Mouse (Mus musculus): ENCODE results near the gene Msrb2.
A peak's percentile ranks its signal among the peaks of the same experiment; 100 is the strongest.

Msrb2 gene

GRCm38 (mm10) chr2:19371390-19372158 is at the start of gene Msrb2:
TSS of gene Msrb2 (plus strand) at chr2:19371440.
- DNase-seq (ENCODE audit: low spot score) = peak; percentile 53

GRCm38 (mm10) chr2:19322448-19322847 is 48.8 kb upstream of the Msrb2 start:
- DNase-seq (ENCODE audit: low spot score) = no peak

DNA sequence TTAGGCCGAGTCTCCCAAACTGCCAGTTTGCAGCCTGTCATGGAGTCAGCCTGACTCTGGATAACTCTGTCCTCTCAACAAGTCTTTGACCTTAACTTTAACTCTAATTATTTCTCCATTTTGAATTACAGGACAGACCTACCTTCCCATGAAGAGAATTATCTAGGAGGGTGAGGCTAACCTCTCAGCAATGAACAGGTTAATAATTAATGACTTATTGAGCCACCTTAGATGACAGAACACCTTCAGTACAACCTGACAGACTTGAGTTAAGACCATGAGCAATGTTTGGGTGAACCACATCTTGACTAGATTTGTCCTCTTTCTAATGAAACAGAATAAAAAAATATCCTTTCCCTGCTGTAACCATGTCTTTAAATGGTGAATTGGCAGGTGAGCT is 44.9 kb upstream of the Msrb2 start:
- DNase-seq (ENCODE audit: low spot score) = no peak

DNA sequence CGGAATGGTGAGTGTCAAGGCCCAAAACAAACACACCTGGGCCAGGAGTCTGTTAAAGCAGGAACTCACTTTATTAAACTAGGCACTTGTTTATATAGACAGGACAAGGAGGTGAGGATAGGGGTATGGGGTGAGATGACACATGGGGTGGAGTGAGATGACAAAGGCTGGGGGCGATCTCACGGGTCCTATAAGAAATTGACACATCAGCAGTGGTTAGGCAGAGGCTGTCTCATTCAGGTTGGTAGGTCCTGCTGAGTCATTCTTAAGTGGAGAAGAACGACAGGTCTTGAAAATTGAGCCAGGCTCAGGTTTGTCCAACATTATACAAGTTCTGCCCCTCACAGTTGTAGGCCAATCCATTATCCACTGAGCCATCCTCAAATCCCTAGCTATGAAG is 43.4 kb upstream of the Msrb2 start:
- no peak for DNase-seq (ENCODE audit: low spot score)

GRCm38 (mm10) chr2:19343901-19344635 is 27.2 kb upstream of the Msrb2 start:
- DNase-seq (ENCODE audit: low spot score) = no peak

- DNase-seq (ENCODE audit: low spot score) = peak; percentile 70
Observed at GRCm38 (mm10) chr2:19344636-19345413, 26.4 kb upstream of the Msrb2 start.

- no peak for DNase-seq (ENCODE audit: low spot score)
Observed at GRCm38 (mm10) chr2:19345414-19345964, 25.8 kb upstream of the Msrb2 start.

GRCm38 (mm10) chr2:19348454-19348853 is 22.8 kb upstream of the Msrb2 start:
- no peak for DNase-seq (ENCODE audit: low spot score)

GRCm38 (mm10) chr2:19350167-19350566 is 21.1 kb upstream of the Msrb2 start:
- no peak for DNase-seq (ENCODE audit: low spot score)

- DNase-seq (ENCODE audit: low spot score) = no peak
Observed at GRCm38 (mm10) chr2:19351615-19352253, 19.5 kb upstream of the Msrb2 start.

DNA sequence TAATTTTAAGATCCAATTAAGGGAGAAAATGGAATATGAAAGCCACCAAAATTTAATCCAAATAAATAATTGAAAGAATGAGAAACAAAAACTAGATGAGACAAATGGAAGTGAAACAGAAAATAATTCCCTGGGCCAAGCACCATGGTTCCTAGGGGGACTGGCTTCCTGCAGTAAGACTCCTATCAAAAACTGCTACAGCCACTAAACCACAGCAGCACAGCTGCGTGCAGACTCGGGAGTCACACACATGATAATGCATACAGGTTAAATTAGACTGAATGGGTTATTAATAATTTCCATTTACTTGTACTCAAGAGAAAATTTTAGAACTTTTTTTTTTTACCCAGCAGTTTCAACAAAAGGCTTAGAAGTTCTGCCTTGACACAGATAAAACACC is 18.1 kb upstream of the Msrb2 start:
- no peak for DNase-seq (ENCODE audit: low spot score)

GRCm38 (mm10) chr2:19362880-19363279 is 8.4 kb upstream of the Msrb2 start:
- no peak for DNase-seq (ENCODE audit: low spot score)

GRCm38 (mm10) chr2:19366426-19366825 is 4.8 kb upstream of the Msrb2 start:
- no peak for DNase-seq (ENCODE audit: low spot score)

- no peak for DNase-seq (ENCODE audit: low spot score)
Observed at GRCm38 (mm10) chr2:19367114-19367513, 4.1 kb upstream of the Msrb2 start.

- DNase-seq (ENCODE audit: low spot score) = no peak
Observed at GRCm38 (mm10) chr2:19373695-19374094, 2.5 kb downstream of the Msrb2 start.

- no peak for DNase-seq (ENCODE audit: low spot score)
Observed at GRCm38 (mm10) chr2:19380446-19380950, 9.3 kb downstream of the Msrb2 start.

GRCm38 (mm10) chr2:19380986-19381385 is 9.7 kb downstream of the Msrb2 start:
- DNase-seq (ENCODE audit: low spot score) = no peak

GRCm38 (mm10) chr2:19382206-19382605 is 11.0 kb downstream of the Msrb2 start:
- no peak for DNase-seq (ENCODE audit: low spot score)

DNA sequence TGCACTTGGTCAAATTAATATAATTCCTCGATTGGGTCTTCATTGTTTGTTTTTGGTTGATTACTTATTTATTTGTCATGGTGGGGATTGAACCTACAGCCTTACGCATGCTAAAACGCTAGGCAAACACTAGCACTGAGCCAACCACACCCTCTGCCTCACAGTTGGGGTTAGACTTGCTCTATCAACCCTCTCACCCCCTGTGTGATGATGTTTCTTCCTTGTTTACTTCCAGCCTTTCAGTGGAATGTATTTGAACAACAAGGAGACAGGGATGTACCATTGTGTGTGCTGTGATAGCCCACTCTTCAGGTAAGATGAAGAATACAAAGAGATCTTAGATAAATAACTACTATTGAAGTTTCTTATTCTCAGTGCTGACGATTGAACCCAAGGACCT is 11.8 kb downstream of the Msrb2 start:
- DNase-seq (ENCODE audit: low spot score) = no peak

DNA sequence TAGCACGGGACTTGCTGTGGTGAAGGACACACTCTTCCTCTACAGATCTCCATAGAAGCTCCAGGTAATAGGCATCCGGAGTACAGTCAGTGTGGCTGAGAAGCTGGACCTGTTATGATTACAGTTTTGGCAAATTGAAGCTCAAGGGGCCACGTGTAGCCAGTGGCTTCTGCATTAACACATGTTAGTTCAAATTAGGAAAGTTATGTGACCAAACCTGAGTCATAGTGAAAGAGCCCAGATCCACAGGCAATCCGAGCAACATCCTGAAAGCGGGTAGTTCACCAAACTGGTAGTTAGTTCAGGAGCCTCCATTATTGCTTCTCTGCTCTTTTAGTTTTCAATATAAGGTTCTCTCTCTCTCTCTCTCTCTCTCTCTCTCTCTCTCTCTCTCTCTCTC is 14.5 kb downstream of the Msrb2 start:
- DNase-seq (ENCODE audit: low spot score) = no peak

GRCm38 (mm10) chr2:19388329-19389103 is 17.3 kb downstream of the Msrb2 start:
- DNase-seq (ENCODE audit: low spot score) = no peak
